Mouse (Mus musculus) hindbrain, embryonic 16.5 days (tissue): ENCODE measurements around the gene Gm15737. TPM values are rescaled to one million over a fixed set of nuclear protein-coding genes. Genes with fewer than 3 reads are reported as not detected.

Source experiments
- ATAC-seq: fragments of 200-750 bp; cut with Nextera tagmentation; 2 replicates; pipeline ENCODE4 v1.8.0; 2017; ENCODE audit warnings: moderate TSS enrichment, moderate library complexity
- H3K27ac ChIP-seq: fragments of 300-500 bp; sonication (generic); 2 replicates; pipeline ENCODE4 v1.5.1; 2014; ENCODE audit warnings: low read depth, mild to moderate bottlenecking, control low read depth, low read length, moderate library complexity
- H3K27me3 ChIP-seq: fragments of 300-500 bp; sonication (generic); replicated peaks from 2 replicates; pipeline ENCODE4 v1.6.1; 2014; ENCODE audit warnings: low read length; ENCODE audit not compliant: control insufficient read depth, insufficient read depth
- H3K36me3 ChIP-seq: fragments of 300-500 bp; sonication (generic); 2 replicates; pipeline ENCODE4 v1.6.1; 2014; ENCODE audit warnings: mild to moderate bottlenecking, low read length, moderate library complexity, mixed read lengths; ENCODE audit not compliant: control insufficient read depth, insufficient read depth
- H3K4me1 ChIP-seq: fragments of 300-500 bp; sonication (generic); 2 replicates; pipeline ENCODE4 v1.6.1; 2014; ENCODE audit warnings: low read depth, low read length; ENCODE audit not compliant: control insufficient read depth, insufficient read depth
- H3K4me2 ChIP-seq: fragments of 300-500 bp; sonication (generic); 2 replicates; pipeline ENCODE4 v1.6.1; 2014; ENCODE audit warnings: mild to moderate bottlenecking, low read length, control low read depth, moderate library complexity
- H3K4me3 ChIP-seq: fragments of 300-500 bp; sonication (generic); 2 replicates; pipeline ENCODE4 v1.5.1; 2014; ENCODE audit warnings: mild to moderate bottlenecking, low read length, control low read depth, moderate library complexity
- H3K9ac ChIP-seq: fragments of 300-500 bp; sonication (generic); 2 replicates; pipeline ENCODE4 v1.6.1; 2014; ENCODE audit warnings: low read depth, mild to moderate bottlenecking, control low read depth, low read length, moderate library complexity
- H3K9me3 ChIP-seq: fragments of 300-500 bp; sonication (generic); 2 replicates; pipeline ENCODE4 v1.6.1; 2014; ENCODE audit warnings: mild to moderate bottlenecking, low read length, moderate library complexity; ENCODE audit not compliant: control insufficient read depth
- WGBS: fragments of 180-500 bp; shearing (Covaris S2); extraction: QIAGEN DNeasy Blood & Tissue Kit; methylation state at CpG from one replicate; pipeline ENCODE4 v1.1.7; 2014; 5-methylcytosine and 5-hydroxymethylcytosine counted together
- polyA plus RNA-seq: library from polyadenylated mRNA; unstranded; fragments of >200 nt; fragmentation: Nextera tagmentation; extraction: Ambion mirVana; gene quantifications from 2 replicates; pipeline ENCODE4 v1.2.1, GENCODE M21; 2015

Gene Gm15737
- polyA plus RNA-seq, 1 experiment from 2014 or later: not detected

- ATAC-seq: no peak
- no peaks in the 10 kb centered on the region for H3K36me3 ChIP-seq
- no peak overlapping the region for H3K4me3 ChIP-seq
- H3K4me1 ChIP-seq: no peaks in the 10 kb centered on the region
- H3K27me3 ChIP-seq: no peaks in the 10 kb centered on the region
- no peak overlapping the region for H3K9ac ChIP-seq
- H3K4me2 ChIP-seq: no peak overlapping the region
- WGBS: 77% methylated on average over 10 of the region's 10 CpGs
- H3K27ac ChIP-seq: no peak overlapping the region
- no peaks in the 10 kb centered on the region for H3K9me3 ChIP-seq
Observed at GRCm38 (mm10) chr6:92920938-92921689, 52.0 kb downstream of the Gm15737 start.

- H3K4me3 ChIP-seq: no peak overlapping the region
- no peak for ATAC-seq
- no peak overlapping the region for H3K27ac ChIP-seq
- H3K4me1 ChIP-seq: no peaks in the 10 kb centered on the region
- H3K4me2 ChIP-seq: no peak overlapping the region
- no peaks in the 10 kb centered on the region for H3K9me3 ChIP-seq
- H3K36me3 ChIP-seq: no peaks in the 10 kb centered on the region
- no peak overlapping the region for H3K9ac ChIP-seq
- H3K27me3 ChIP-seq: no peaks in the 10 kb centered on the region
- WGBS: 49% methylated on average over 4 of the region's 4 CpGs
Observed at GRCm38 (mm10) chr6:92921843-92922242, 52.7 kb downstream of the Gm15737 start.

GRCm38 (mm10) chr6:92924536-92924935 lies 55.4 kb downstream of the Gm15737 start:
- Histone ChIP-seq H3K4me3 (no peak overlapping the region), H3K9ac (no peak overlapping the region), H3K27me3 (no peaks in the 10 kb centered on the region), H3K4me2 (no peak overlapping the region), H3K27ac (no peak overlapping the region), H3K36me3 (no peaks in the 10 kb centered on the region), H3K4me1 (no peaks in the 10 kb centered on the region), H3K9me3 (no peaks in the 10 kb centered on the region)
- 67% methylated on average over 8 of the region's 8 CpGs for WGBS
- ATAC-seq: no peak

- Histone ChIP-seq H3K9ac (no peak overlapping the region), H3K36me3 (no peaks in the 10 kb centered on the region), H3K9me3 (no peaks in the 10 kb centered on the region), H3K4me1 (no peaks in the 10 kb centered on the region), H3K27me3 (no peaks in the 10 kb centered on the region), H3K4me3 (no peak overlapping the region), H3K27ac (no peak overlapping the region), H3K4me2 (no peak overlapping the region)
- 81% methylated on average over 5 of the region's 5 CpGs for WGBS
- ATAC-seq: no peak
Observed at GRCm38 (mm10) chr6:92928261-92928660, 59.1 kb downstream of the Gm15737 start.

Other genes starting within 250 kb of the Gm15737 start
- 13.6 and 16.3 TPM in 2 replicates for gene Prickle2, start 163.2 kb upstream of the Gm15737 start, polyA plus RNA-seq
- 0.54 and 0.97 TPM in 2 replicates for gene A730049H05Rik, start 52.9 kb upstream of the Gm15737 start, polyA plus RNA-seq
- gene Adamts9, start 74.1 kb downstream of the Gm15737 start, polyA plus RNA-seq: 1.6 and 1.9 TPM in 2 replicates